Mouse (Mus musculus) erythroblast, embryonic 14.5 days (primary cell): ENCODE data around the gene Cped1. TPM values are rescaled to one million over a fixed set of nuclear protein-coding genes. Genes with fewer than 3 reads are reported as not detected.
A peak's percentile ranks its signal among the peaks of the same experiment; 100 is the strongest.

Experiments used
- H3K27me3 ChIP-seq: 2 replicates; pipeline ENCODE4 v1.6.1; 2012; ENCODE audit warnings: inconsistent platforms; ENCODE audit not compliant: control insufficient read depth
- H3K36me3 ChIP-seq: 2 replicates; pipeline ENCODE4 v1.6.1; 2012; ENCODE audit warnings: mild to moderate bottlenecking, inconsistent platforms; ENCODE audit not compliant: control insufficient read depth
- H3K4me1 ChIP-seq: 2 replicates; pipeline ENCODE4 v1.6.1; 2012; ENCODE audit warnings: inconsistent platforms; ENCODE audit not compliant: control insufficient read depth
- H3K4me3 ChIP-seq: replicated peaks from 2 replicates; pipeline ENCODE3; 2012; ENCODE audit warnings: moderate library complexity, mild to moderate bottlenecking, inconsistent platforms
- H3K9me3 ChIP-seq: 2 replicates; pipeline ENCODE4 v1.6.1; 2012; ENCODE audit warnings: low read length, inconsistent platforms, mixed read lengths; ENCODE audit not compliant: control insufficient read depth
- GATA1 ChIP-seq: IDR thresholded peaks from 2 replicates; pipeline ENCODE4 v1.6.1; 2012; ENCODE audit warnings: low read length, inconsistent platforms, mixed read lengths
- TAL1 ChIP-seq: IDR thresholded peaks from 3 replicates; pipeline ENCODE4 v1.6.1; 2012; ENCODE audit warnings: low read length, inconsistent platforms, mixed read lengths
- polyA plus RNA-seq: library from polyadenylated mRNA; stranded (reverse); fragments of >175 nt; gene quantifications from 2 replicates; pipeline ENCODE4 v1.2.3, GENCODE M21; 2012

The Cped1 gene
- 0.02 TPM in 1 of 2 replicates, not detected in the other for polyA plus RNA-seq

DNA sequence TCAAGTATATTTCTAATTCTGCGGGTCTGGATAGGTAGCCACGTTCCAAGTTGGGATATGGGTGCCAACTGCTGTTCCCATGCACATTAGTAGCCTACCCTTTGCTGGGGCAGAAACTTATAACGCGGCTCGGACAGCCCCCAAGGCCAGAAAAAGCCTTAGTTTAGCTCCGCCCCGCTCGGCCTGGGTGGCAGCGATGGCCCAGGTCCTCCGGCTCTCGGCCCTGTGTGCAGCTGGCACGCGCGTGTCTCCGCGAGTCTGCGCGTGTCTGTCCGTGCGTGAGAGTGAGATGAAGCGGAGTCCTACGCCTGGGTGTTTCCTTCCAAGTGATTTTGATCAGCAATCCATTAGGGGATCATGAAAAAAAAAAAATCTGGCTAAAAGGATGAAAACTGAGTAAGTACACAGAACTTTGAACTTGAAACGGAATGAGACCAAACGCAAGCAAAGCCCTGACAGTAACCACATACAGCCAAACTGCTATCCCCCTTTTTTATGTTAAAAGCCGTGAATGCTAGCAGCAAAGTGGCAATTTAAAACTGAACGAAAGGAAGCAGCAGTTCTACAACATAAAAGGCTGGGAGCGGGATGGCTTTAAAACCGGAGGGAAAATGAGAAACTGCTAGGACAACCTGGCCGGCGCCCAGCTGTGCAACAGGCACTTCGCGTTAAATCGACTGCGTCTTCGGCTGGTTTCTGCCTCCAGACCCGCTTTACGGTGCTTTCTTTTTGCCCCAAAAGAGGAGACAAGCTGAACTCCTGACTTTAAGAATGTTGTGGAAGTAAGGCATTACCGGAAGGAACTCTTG lies at the start of gene Cped1:
Gene Cped1, plus strand, starts transcription at position 185 of the 809 bp plus-strand sequence.
- no peaks in the 10 kb centered on the region for H3K4me1 ChIP-seq
- peak within 1 kb of the TSS; percentile 51 for H3K4me3 ChIP-seq
- H3K9me3 ChIP-seq = no peaks in the 10 kb centered on the region
- TF ChIP-seq TAL1 (no peak), GATA1 (no peak)
- no peaks in the 10 kb centered on the region for H3K36me3 ChIP-seq
- peaks cover 35% of the 10 kb centered on the region for H3K27me3 ChIP-seq

DNA sequence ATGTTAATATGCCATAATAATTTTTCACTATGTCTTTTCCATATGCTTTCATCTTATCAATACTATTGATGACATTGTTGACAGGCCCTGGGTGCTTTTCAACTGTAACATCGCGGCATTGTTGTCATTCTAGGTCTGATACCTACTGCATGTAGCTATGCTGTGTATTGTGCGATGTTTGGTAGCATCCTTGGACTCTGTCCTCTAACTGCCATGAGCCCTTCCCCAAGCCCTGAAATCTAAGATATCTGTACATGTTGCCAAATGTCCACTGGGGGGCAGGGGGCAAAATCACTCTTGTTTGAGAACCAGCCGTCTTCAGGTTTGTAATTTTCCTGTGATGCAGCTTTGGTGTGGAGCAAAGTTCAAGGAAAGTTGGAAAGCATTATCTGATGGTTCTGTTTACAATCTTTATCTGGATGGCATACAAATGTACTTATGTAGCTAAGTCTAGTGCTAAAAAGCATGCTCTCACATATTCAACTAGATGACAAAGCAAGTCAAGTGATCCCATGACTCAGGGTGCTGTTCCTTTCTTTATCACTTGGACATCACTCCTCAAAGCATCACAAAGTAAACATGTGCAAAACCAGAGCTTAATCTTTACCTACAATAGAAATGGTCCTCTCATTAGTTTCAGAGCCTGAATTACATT lies 47.6 kb upstream of the Cped1 start:
- no peaks in the 10 kb centered on the region for H3K4me1 ChIP-seq
- H3K9me3 ChIP-seq = no peaks in the 10 kb centered on the region
- no peak for TF ChIP-seq GATA1
- TF ChIP-seq TAL1 = no peak
- no peak overlapping the region for H3K4me3 ChIP-seq
- H3K36me3 ChIP-seq = no peaks in the 10 kb centered on the region
- H3K27me3 ChIP-seq = no peaks in the 10 kb centered on the region

DNA sequence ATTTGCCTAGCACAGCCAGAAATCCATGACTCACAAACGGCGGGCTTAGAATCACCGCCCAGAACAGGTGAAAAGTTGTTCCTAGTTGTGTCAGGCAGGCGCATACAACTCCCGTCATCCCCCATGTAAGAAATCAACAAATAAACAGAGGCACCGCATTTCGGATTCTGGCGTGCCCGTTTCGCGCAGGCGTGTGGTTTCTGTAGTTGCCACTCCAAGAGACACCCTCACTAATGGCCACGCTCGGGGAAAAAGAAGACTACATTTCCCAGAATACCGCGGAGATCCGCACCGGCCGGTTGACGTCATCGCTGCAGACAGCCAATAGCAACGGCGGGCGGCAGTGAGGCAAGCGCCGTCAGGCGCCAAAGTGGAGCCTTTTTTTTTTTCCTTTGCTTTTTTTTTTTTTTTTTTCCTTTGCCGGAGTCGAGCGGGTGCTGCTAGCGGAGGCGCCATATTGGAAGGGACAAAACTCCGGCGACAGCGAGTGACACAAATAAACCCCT lies 36.4 kb upstream of the Cped1 start, which contains the start of gene Ing3:
Gene Ing3, plus strand, starts transcription at position 346 of the 506 bp plus-strand sequence.
- peaks cover 19% of the 10 kb centered on the region for H3K4me1 ChIP-seq
- H3K9me3 ChIP-seq = no peaks in the 10 kb centered on the region
- peaks cover 26% of the 10 kb centered on the region for H3K36me3 ChIP-seq
- H3K27me3 ChIP-seq = no peaks in the 10 kb centered on the region
- H3K4me3 ChIP-seq = peak within 1 kb of the TSS; percentile 90
- TF ChIP-seq GATA1 (no peak), TAL1 (no peak)

DNA sequence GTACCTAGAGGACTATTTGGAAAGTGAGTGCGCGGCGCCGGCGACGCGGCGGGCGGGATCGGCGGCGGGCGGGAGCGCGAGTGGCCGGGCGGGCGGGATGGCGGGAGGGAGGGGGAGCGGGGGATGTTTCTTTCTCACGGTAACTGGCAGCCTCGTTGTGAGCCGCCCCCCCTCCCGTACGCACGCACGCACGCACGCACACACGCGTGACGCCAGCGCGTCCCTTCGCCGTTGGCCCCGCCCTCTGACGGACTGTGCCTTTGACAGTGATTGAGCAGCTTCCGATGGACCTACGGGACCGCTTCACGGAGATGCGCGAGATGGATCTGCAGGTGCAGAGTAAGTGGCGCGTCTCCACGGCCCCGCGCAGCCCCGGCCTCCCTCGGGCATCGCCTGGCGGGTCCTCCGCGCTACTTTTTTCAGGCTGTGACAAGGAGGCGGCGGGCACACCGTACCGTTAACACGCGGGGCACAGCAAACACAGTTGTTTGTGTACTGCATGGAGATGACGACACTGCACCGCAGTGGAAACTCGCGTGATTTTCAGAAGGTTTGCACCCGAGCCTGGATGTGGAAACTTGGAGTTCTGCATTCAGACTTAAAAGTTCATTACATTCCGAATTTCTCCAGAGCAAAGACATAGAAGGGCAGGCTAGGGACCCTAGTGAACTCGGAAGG lies 35.8 kb upstream of the Cped1 start:
- Histone ChIP-seq H3K4me1 (peaks cover 19% of the 10 kb centered on the region), H3K4me3 (peak overlapping the region; percentile 90), H3K27me3 (no peaks in the 10 kb centered on the region), H3K36me3 (peaks cover 32% of the 10 kb centered on the region), H3K9me3 (no peaks in the 10 kb centered on the region)
- TF ChIP-seq GATA1 = no peak
- no peak for TF ChIP-seq TAL1

DNA sequence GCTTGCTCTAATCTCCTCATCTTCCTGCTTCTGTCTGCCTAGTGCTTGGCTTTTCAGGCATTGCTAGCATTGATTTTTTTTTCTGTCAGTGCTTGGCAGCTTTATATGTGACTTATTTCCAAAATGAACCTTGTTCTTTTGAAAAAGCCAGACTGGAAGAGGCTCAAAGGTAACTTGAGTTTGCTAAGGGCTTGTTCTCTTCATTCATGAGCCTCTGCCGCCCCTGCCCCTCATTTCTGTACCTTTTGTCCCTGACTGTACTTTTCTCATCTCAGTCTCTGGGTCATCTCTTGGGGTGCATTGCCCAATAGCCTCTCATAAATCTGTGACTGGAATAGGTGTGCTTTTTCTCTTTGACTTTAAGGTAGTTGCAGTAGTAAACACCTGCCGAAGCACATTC lies 35.0 kb upstream of the Cped1 start:
- Histone ChIP-seq H3K9me3 (no peaks in the 10 kb centered on the region), H3K36me3 (peaks cover 39% of the 10 kb centered on the region), H3K27me3 (no peaks in the 10 kb centered on the region), H3K4me1 (peaks cover 19% of the 10 kb centered on the region), H3K4me3 (peak overlapping the region; percentile 90)
- TF ChIP-seq TAL1 (no peak), GATA1 (no peak)

DNA sequence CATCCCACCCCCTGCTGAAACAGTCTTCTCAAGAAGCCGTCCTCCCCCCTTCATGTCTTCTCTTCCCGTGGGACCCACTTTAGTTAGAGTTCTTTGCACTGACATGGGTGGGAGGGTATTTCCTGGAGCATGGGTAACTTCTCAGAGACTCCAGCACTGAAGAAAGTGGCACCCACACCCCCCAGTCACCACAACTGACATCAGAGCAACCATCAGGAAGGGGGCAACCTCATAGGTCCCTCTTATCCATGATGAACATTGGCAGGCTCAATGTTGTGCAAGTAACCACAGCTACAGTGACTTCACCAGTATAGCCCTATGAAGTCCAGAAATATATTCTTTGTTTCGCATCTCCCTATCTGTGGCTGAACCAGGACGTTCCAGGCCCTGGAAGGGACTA lies 30.2 kb upstream of the Cped1 start:
- Histone ChIP-seq H3K4me3 (no peak overlapping the region), H3K9me3 (no peaks in the 10 kb centered on the region), H3K27me3 (no peaks in the 10 kb centered on the region), H3K4me1 (peaks cover 19% of the 10 kb centered on the region), H3K36me3 (peaks cover 68% of the 10 kb centered on the region)
- TF ChIP-seq GATA1 (no peak), TAL1 (no peak)

DNA sequence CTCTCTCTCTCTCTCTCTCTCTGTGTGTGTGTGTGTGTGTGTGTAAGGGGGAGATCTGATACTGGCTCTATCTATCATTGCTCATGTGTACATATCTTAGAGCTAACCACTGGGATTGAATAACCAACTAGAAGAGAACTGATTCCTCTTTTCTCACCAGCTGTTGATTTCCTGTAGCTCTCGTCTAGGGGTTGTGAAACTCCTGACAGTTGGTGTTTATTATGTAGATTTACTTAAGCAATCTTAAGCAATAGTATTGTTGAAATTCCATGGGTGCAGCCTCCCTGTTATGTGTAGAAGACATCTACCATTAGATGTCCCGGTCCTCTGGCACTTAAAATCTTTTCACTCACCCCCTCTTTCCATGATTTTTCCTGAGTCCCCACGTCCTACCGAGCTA lies 26.8 kb upstream of the Cped1 start:
- peaks cover 56% of the 10 kb centered on the region for H3K36me3 ChIP-seq
- TF ChIP-seq GATA1 (no peak), TAL1 (no peak)
- no peaks in the 10 kb centered on the region for H3K9me3 ChIP-seq
- H3K27me3 ChIP-seq = no peaks in the 10 kb centered on the region
- H3K4me1 ChIP-seq = peaks cover 14% of the 10 kb centered on the region
- H3K4me3 ChIP-seq = no peak overlapping the region

DNA sequence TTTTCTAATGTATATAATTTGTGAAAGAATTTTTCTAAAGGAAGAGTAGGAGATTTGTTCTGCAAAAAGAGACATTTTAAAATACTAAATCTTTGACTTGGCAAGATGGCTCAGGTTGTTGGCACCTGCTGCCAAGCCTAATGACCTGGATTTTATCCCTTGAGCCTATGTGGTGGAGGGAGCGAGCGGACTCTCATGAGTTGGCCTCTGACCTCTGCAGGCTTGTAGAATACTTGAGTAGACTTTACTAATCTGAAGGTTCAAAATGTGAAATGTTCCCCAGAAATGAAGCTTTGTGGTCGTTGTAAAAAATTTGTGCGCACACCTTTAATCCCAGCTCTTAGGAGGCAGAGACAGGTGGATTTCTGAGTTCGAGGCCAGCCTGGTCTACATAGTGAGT lies 25.8 kb upstream of the Cped1 start:
- Histone ChIP-seq H3K4me1 (peaks cover 14% of the 10 kb centered on the region), H3K36me3 (peaks cover 49% of the 10 kb centered on the region), H3K9me3 (no peaks in the 10 kb centered on the region), H3K4me3 (no peak overlapping the region), H3K27me3 (no peaks in the 10 kb centered on the region)
- TF ChIP-seq GATA1 (no peak), TAL1 (no peak)

DNA sequence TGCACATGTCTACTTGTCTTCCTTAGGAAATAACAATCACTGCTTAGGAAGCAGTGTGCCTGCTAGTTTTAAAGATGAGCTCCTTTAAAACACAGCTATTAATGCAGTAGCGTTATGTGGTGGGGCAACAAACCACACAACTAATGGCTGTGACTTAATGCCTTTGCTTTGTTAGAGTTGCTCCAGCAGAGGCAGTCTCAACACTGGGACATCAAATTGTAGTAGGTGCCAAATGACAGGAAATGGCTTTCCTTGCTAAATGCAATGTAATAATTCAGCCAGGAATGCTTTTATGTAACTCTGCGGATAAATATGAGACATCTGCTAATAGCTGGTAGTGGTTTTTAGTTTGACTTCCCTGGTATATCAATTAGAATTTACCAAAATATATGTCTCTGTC lies 8.2 kb upstream of the Cped1 start:
- no peaks in the 10 kb centered on the region for H3K4me1 ChIP-seq
- H3K9me3 ChIP-seq = no peaks in the 10 kb centered on the region
- no peak overlapping the region for H3K4me3 ChIP-seq
- H3K27me3 ChIP-seq = no peaks in the 10 kb centered on the region
- peaks cover 28% of the 10 kb centered on the region for H3K36me3 ChIP-seq
- TF ChIP-seq TAL1 (no peak), GATA1 (no peak)
